Mouse (Mus musculus): ENCODE measurements around the gene Olfr1087. TPM values are rescaled to one million over a fixed set of nuclear protein-coding genes. Genes with fewer than 3 reads are reported as not detected.
"Not testable (repeated sequence)": the region's sequence is repeated elsewhere in the genome, so short reads cannot be mapped to it uniquely, and the experiment has no call there.

Gene Olfr1087
- not detected in 2 replicates for polyA plus RNA-seq (2016; fragmentation: Nextera tagmentation; extraction: Ambion mirVana)

DNA sequence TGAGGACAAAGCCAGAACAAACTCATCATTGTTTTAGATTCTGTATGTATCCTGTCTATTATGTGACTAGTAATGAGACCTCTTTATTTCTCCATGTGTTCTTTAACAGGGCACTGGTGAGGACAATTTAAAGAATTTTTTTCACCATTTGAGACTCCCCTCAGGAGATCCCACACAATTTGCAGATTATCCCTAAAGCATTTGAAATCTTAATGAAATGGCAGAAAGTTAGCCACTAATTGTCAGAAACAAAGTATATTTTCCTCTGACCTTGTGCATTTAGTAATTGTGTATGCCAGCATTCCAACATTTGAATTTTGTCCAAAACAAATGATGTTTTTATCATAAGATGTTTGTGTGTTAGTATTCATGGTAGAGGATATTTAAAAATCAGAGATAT is at the start of gene Olfr1087:
Gene Olfr1087 (minus strand): TSS at position 101 of the 400 bp plus-strand sequence.
- Histone ChIP-seq H3K36me3 (no peaks in the 10 kb centered on the region), H3K4me3 (no peak within 1 kb of the TSS), H3K27me3 (ENCODE audit: low read depth, poor library complexity, severe bottlenecking) (no peaks in the 10 kb centered on the region), H3K4me1 (no peaks in the 10 kb centered on the region), H3K27ac (replicated peaks) (no peak within 1 kb of the TSS), H3K9me3 (replicated peaks) (no peaks in the 10 kb centered on the region)
- DNase-seq (ENCODE audit: low spot score) = no peak

DNA sequence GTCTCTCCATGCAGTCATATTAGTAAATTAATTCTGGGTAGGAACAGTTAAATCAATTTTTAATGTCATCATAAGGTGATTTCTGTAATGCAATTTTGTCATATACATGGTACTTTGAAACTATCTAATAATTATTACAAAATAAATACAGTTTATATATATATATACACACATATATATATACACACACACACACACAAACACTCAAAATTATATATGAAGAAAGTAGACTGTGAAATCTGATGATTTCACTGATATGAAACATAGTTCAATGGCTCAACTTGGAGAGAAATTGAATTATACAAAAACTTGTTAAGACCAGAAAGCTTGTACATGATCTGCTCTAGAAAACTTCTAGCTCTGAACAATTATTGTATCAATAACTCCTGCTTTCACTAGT is 35.4 kb upstream of the Olfr1087 start, which contains the start of gene Olfr1089:
Gene Olfr1089 (minus strand): TSS at position 101 of the 400 bp plus-strand sequence.
- DNase-seq (ENCODE audit: low spot score) = no peak
- H3K36me3 ChIP-seq = no peaks in the 10 kb centered on the region
- H3K4me1 ChIP-seq = no peaks in the 10 kb centered on the region
- H3K27ac ChIP-seq (replicated peaks) = no peak within 1 kb of the TSS
- H3K27me3 ChIP-seq (ENCODE audit: low read depth, poor library complexity, severe bottlenecking) = no peaks in the 10 kb centered on the region
- H3K9me3 ChIP-seq (replicated peaks) = no peaks in the 10 kb centered on the region
- no peak within 1 kb of the TSS for H3K4me3 ChIP-seq

- no peaks in the 10 kb centered on the region for H3K9me3 ChIP-seq (replicated peaks)
- DNase-seq (ENCODE audit: low spot score) = no peak
- no peak within 1 kb of the TSS for H3K27ac ChIP-seq (replicated peaks)
- no peak within 1 kb of the TSS for H3K4me3 ChIP-seq
- no peaks in the 10 kb centered on the region for H3K36me3 ChIP-seq
- WGBS = 86% methylated on average over 2 of the region's 2 CpGs
- no peaks in the 10 kb centered on the region for H3K27me3 ChIP-seq (ENCODE audit: low read depth, poor library complexity, severe bottlenecking)
- no peaks in the 10 kb centered on the region for H3K4me1 ChIP-seq
Observed at GRCm38 (mm10) chr2:86679992-86680391, 18.2 kb downstream of the Olfr1087 start, which contains the start of gene Olfr1086. Gene Olfr1086 (minus strand): TSS chr2:86680092.

GRCm38 (mm10) chr2:86661919-86662318 is 36.3 kb downstream of the Olfr1087 start, which contains the start of gene Olfr1085:
Gene Olfr1085 (minus strand): TSS chr2:86662019.
- no peak within 1 kb of the TSS for H3K4me3 ChIP-seq
- H3K27ac ChIP-seq (replicated peaks) = no peak within 1 kb of the TSS
- H3K36me3 ChIP-seq = no peaks in the 10 kb centered on the region
- H3K9me3 ChIP-seq (replicated peaks) = no peaks in the 10 kb centered on the region
- DNase-seq (ENCODE audit: low spot score) = no peak
- WGBS = 47% methylated on average over 1 of the region's 1 CpGs
- no peaks in the 10 kb centered on the region for H3K4me1 ChIP-seq
- no peaks in the 10 kb centered on the region for H3K27me3 ChIP-seq (ENCODE audit: low read depth, poor library complexity, severe bottlenecking)

GRCm38 (mm10) chr2:86639625-86640024 is 58.6 kb downstream of the Olfr1087 start, which contains the start of gene Olfr1084:
Gene Olfr1084 (minus strand): TSS chr2:86639725.
- WGBS = 81% methylated on average over 1 of the region's 1 CpGs
- DNase-seq (ENCODE audit: low spot score); H3K36me3 ChIP-seq; H3K4me3 ChIP-seq; H3K27me3 ChIP-seq (ENCODE audit: low read depth, poor library complexity, severe bottlenecking); H3K9me3 ChIP-seq (replicated peaks); H3K4me1 ChIP-seq; H3K27ac ChIP-seq (replicated peaks): not testable (repeated sequence)

Other genes starting within 250 kb of the Olfr1087 start
- not detected in 2 replicates for gene Olfr1065, start 247.8 kb downstream of the Olfr1087 start, polyA plus RNA-seq (2016; fragmentation: Nextera tagmentation; extraction: Ambion mirVana)
- not detected in 2 replicates for gene Olfr1066, start 242.1 kb downstream of the Olfr1087 start, polyA plus RNA-seq (2016; fragmentation: Nextera tagmentation; extraction: Ambion mirVana)
- gene Olfr228, start 211.0 kb downstream of the Olfr1087 start, polyA plus RNA-seq (2016; fragmentation: Nextera tagmentation; extraction: Ambion mirVana) = not detected in 2 replicates
- gene Olfr1076, start 189.9 kb downstream of the Olfr1087 start, polyA plus RNA-seq (2016; fragmentation: Nextera tagmentation; extraction: Ambion mirVana) = not detected in 2 replicates
- not detected in 2 replicates for gene Olfr1079, start 155.9 kb downstream of the Olfr1087 start, polyA plus RNA-seq (2016; fragmentation: Nextera tagmentation; extraction: Ambion mirVana)
- gene Olfr1080, start 140.2 kb downstream of the Olfr1087 start, polyA plus RNA-seq (2016; fragmentation: Nextera tagmentation; extraction: Ambion mirVana) = not detected in 2 replicates
- gene Olfr1082, start 99.4 kb downstream of the Olfr1087 start, polyA plus RNA-seq (2016; fragmentation: Nextera tagmentation; extraction: Ambion mirVana) = not detected in 2 replicates
- gene Olfr1084, start 58.7 kb downstream of the Olfr1087 start, polyA plus RNA-seq (2016; fragmentation: Nextera tagmentation; extraction: Ambion mirVana) = not detected in 2 replicates
- not detected in 2 replicates for gene Olfr1085, start 36.4 kb downstream of the Olfr1087 start, polyA plus RNA-seq (2016; fragmentation: Nextera tagmentation; extraction: Ambion mirVana)
- gene Olfr1086, start 18.3 kb downstream of the Olfr1087 start, polyA plus RNA-seq (2016; fragmentation: Nextera tagmentation; extraction: Ambion mirVana) = not detected in 2 replicates
- not detected in 2 replicates for gene Olfr1089, start 35.3 kb upstream of the Olfr1087 start, polyA plus RNA-seq (2016; fragmentation: Nextera tagmentation; extraction: Ambion mirVana)
- gene Olfr1090, start 60.6 kb upstream of the Olfr1087 start, polyA plus RNA-seq (2016; fragmentation: Nextera tagmentation; extraction: Ambion mirVana) = not detected in 2 replicates
- gene Olfr1093, start 84.1 kb upstream of the Olfr1087 start, polyA plus RNA-seq (2016; fragmentation: Nextera tagmentation; extraction: Ambion mirVana) = not detected in 2 replicates
- not detected in 2 replicates for gene Olfr141, start 111.6 kb upstream of the Olfr1087 start, polyA plus RNA-seq (2016; fragmentation: Nextera tagmentation; extraction: Ambion mirVana)
- gene Olfr1094, start 126.3 kb upstream of the Olfr1087 start, polyA plus RNA-seq (2016; fragmentation: Nextera tagmentation; extraction: Ambion mirVana) = not detected in 2 replicates
- gene Olfr1095, start 153.3 kb upstream of the Olfr1087 start, polyA plus RNA-seq (2016; fragmentation: Nextera tagmentation; extraction: Ambion mirVana) = not detected in 2 replicates
- gene Gm13723, start 176.4 kb upstream of the Olfr1087 start, polyA plus RNA-seq (2016; fragmentation: Nextera tagmentation; extraction: Ambion mirVana) = not detected in 2 replicates
- gene Olfr1097, start 193.8 kb upstream of the Olfr1087 start, polyA plus RNA-seq (2016; fragmentation: Nextera tagmentation; extraction: Ambion mirVana) = not detected in 2 replicates
- not detected in 2 replicates for gene Olfr1098, start 226.2 kb upstream of the Olfr1087 start, polyA plus RNA-seq (2016; fragmentation: Nextera tagmentation; extraction: Ambion mirVana)